Mouse (Mus musculus): ENCODE measurements around the gene Vmn1r14. TPM values are rescaled to one million over a fixed set of nuclear protein-coding genes. Genes with fewer than 3 reads are reported as not detected.

Vmn1r14 gene
- not detected in 2 replicates for polyA plus RNA-seq (2015; fragmentation: Nextera tagmentation; extraction: Ambion mirVana)

GRCm38 (mm10) chr6:57231386-57231785 lies at the start of gene Vmn1r14:
Gene Vmn1r14, plus strand, starts transcription at chr6:57231686.

GRCm38 (mm10) chr6:57202990-57203389 lies 28.5 kb upstream of the Vmn1r14 start, which contains the start of gene Vmn1r13:
Gene Vmn1r13, plus strand, starts transcription at chr6:57203290.

DNA sequence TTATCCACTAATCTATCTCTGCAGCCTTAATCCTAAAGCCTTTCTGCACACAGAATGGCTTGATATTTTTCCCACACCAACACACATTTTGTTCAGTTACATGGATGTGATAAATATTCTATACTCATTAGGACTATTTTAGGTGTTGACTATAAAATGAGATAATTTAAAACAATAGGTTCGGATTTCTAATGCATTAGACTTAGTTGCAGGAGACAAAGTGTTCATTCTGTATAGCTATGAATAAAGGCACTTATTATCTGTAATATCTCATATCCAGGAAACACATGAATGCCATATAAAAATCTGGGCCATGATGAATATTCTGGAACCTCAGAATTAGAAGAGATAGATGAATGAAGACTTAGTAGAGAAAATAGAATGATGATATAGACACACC lies 26.2 kb downstream of the Vmn1r14 start, which contains the start of gene Vmn1r15:
Gene Vmn1r15, plus strand, starts transcription at position 301 of the 400 bp plus-strand sequence.

Other genes with a start within 250 kb of the Vmn1r14 start
- gene Vmn1r6, start 234.4 kb upstream of the Vmn1r14 start, polyA plus RNA-seq (2015; fragmentation: Nextera tagmentation; extraction: Ambion mirVana): not detected in 2 replicates
- gene Vmn1r7, start 206.4 kb upstream of the Vmn1r14 start, polyA plus RNA-seq (2015; fragmentation: Nextera tagmentation; extraction: Ambion mirVana): not detected in 2 replicates
- not detected in 2 replicates for gene Vmn1r8, start 199.4 kb upstream of the Vmn1r14 start, polyA plus RNA-seq (2015; fragmentation: Nextera tagmentation; extraction: Ambion mirVana)
- not detected in 2 replicates for gene Vmn1r9, start 164.9 kb upstream of the Vmn1r14 start, polyA plus RNA-seq (2015; fragmentation: Nextera tagmentation; extraction: Ambion mirVana)
- gene Vmn1r10, start 122.2 kb upstream of the Vmn1r14 start, polyA plus RNA-seq (2015; fragmentation: Nextera tagmentation; extraction: Ambion mirVana): not detected in 2 replicates
- gene Vmn1r11, start 98.2 kb upstream of the Vmn1r14 start, polyA plus RNA-seq (2015; fragmentation: Nextera tagmentation; extraction: Ambion mirVana): not detected in 2 replicates
- not detected in 2 replicates for gene Vmn1r12, start 74.8 kb upstream of the Vmn1r14 start, polyA plus RNA-seq (2015; fragmentation: Nextera tagmentation; extraction: Ambion mirVana)
- not detected in 2 replicates for gene Vmn1r13, start 28.4 kb upstream of the Vmn1r14 start, polyA plus RNA-seq (2015; fragmentation: Nextera tagmentation; extraction: Ambion mirVana)
- not detected in 2 replicates for gene Vmn1r15, start 26.3 kb downstream of the Vmn1r14 start, polyA plus RNA-seq (2015; fragmentation: Nextera tagmentation; extraction: Ambion mirVana)
- not detected in 2 replicates for gene Vmn1r16, start 97.8 kb downstream of the Vmn1r14 start, polyA plus RNA-seq (2015; fragmentation: Nextera tagmentation; extraction: Ambion mirVana)
- not detected in 2 replicates for gene Vmn1r17, start 132.0 kb downstream of the Vmn1r14 start, polyA plus RNA-seq (2015; fragmentation: Nextera tagmentation; extraction: Ambion mirVana)
- gene Vmn1r18, start 164.1 kb downstream of the Vmn1r14 start, polyA plus RNA-seq (2015; fragmentation: Nextera tagmentation; extraction: Ambion mirVana): not detected in 2 replicates
- not detected in 2 replicates for gene Vmn1r19, start 172.1 kb downstream of the Vmn1r14 start, polyA plus RNA-seq (2015; fragmentation: Nextera tagmentation; extraction: Ambion mirVana)
- not detected in 2 replicates for gene Vmn1r20, start 197.2 kb downstream of the Vmn1r14 start, polyA plus RNA-seq (2015; fragmentation: Nextera tagmentation; extraction: Ambion mirVana)

All from adrenal gland, postnatal 0 days (tissue).